Mouse (Mus musculus): ENCODE measurements around the gene Add3. TPM values are rescaled to one million over a fixed set of nuclear protein-coding genes. Genes with fewer than 3 reads are reported as not detected.

The Add3 gene
- polyA plus RNA-seq, 1 experiment from 2014 or later, result 59.2 TPM

GRCm38 (mm10) chr19:53258740-53259506, 118.7 kb downstream of the Add3 start:
- DNase-seq (ENCODE audit: low spot score) (no peak), ATAC-seq (ENCODE audit: insufficient read depth, low FRiP score, low TSS enrichment) (no peak)
- no peak overlapping the region for H3K4me2 ChIP-seq (ENCODE audit: low read depth)
- no peak overlapping the region for H3K27ac ChIP-seq (ENCODE audit: low read depth, low read length)
- no peaks in the 10 kb centered on the region for H3K27me3 ChIP-seq (ENCODE audit: control insufficient read depth, insufficient read depth, low read length)
- H3K36me3 ChIP-seq (ENCODE audit: control insufficient read depth, insufficient read depth, low read length), result no peaks in the 10 kb centered on the region
- no peak overlapping the region for H3K9ac ChIP-seq (ENCODE audit: low read length)
- no peak overlapping the region for H3K4me3 ChIP-seq (ENCODE audit: low read depth, low read length)
- no peaks in the 10 kb centered on the region for H3K4me1 ChIP-seq (ENCODE audit: control insufficient read depth, insufficient read depth, low read length)
- no peaks in the 10 kb centered on the region for H3K9me3 ChIP-seq (ENCODE audit: control insufficient read depth, low read length)
- WGBS, result 87% methylated on average over 13 of the region's 13 CpGs

GRCm38 (mm10) chr19:53259541-53259940, 119.3 kb downstream of the Add3 start:
- Histone ChIP-seq H3K36me3 (ENCODE audit: control insufficient read depth, insufficient read depth, low read length) (no peaks in the 10 kb centered on the region), H3K4me2 (ENCODE audit: low read depth) (no peak overlapping the region), H3K27ac (ENCODE audit: low read depth, low read length) (no peak overlapping the region), H3K4me3 (ENCODE audit: low read depth, low read length) (no peak overlapping the region), H3K4me1 (ENCODE audit: control insufficient read depth, insufficient read depth, low read length) (no peaks in the 10 kb centered on the region), H3K9me3 (ENCODE audit: control insufficient read depth, low read length) (no peaks in the 10 kb centered on the region), H3K27me3 (ENCODE audit: control insufficient read depth, insufficient read depth, low read length) (no peaks in the 10 kb centered on the region), H3K9ac (ENCODE audit: low read length) (no peak overlapping the region)
- DNase-seq (ENCODE audit: low spot score) (no peak), ATAC-seq (ENCODE audit: insufficient read depth, low FRiP score, low TSS enrichment) (no peak)
- 69% methylated on average over 5 of the region's 5 CpGs for WGBS

GRCm38 (mm10) chr19:53260261-53260660, 120.0 kb downstream of the Add3 start:
- no peaks in the 10 kb centered on the region for H3K27me3 ChIP-seq (ENCODE audit: control insufficient read depth, insufficient read depth, low read length)
- no peak for DNase-seq (ENCODE audit: low spot score)
- no peak overlapping the region for H3K27ac ChIP-seq (ENCODE audit: low read depth, low read length)
- no peak overlapping the region for H3K4me2 ChIP-seq (ENCODE audit: low read depth)
- no peak overlapping the region for H3K9ac ChIP-seq (ENCODE audit: low read length)
- H3K9me3 ChIP-seq (ENCODE audit: control insufficient read depth, low read length), result no peaks in the 10 kb centered on the region
- no peaks in the 10 kb centered on the region for H3K36me3 ChIP-seq (ENCODE audit: control insufficient read depth, insufficient read depth, low read length)
- H3K4me3 ChIP-seq (ENCODE audit: low read depth, low read length), result no peak overlapping the region
- ATAC-seq (ENCODE audit: insufficient read depth, low FRiP score, low TSS enrichment), result no peak
- 73% methylated on average over 10 of the region's 10 CpGs for WGBS
- H3K4me1 ChIP-seq (ENCODE audit: control insufficient read depth, insufficient read depth, low read length), result no peaks in the 10 kb centered on the region

- Histone ChIP-seq H3K27ac (ENCODE audit: low read depth, low read length) (no peak overlapping the region), H3K4me2 (ENCODE audit: low read depth) (no peak overlapping the region), H3K4me1 (ENCODE audit: control insufficient read depth, insufficient read depth, low read length) (no peaks in the 10 kb centered on the region), H3K27me3 (ENCODE audit: control insufficient read depth, insufficient read depth, low read length) (no peaks in the 10 kb centered on the region), H3K9me3 (ENCODE audit: control insufficient read depth, low read length) (no peaks in the 10 kb centered on the region), H3K9ac (ENCODE audit: low read length) (no peak overlapping the region), H3K4me3 (ENCODE audit: low read depth, low read length) (no peak overlapping the region), H3K36me3 (ENCODE audit: control insufficient read depth, insufficient read depth, low read length) (no peaks in the 10 kb centered on the region)
- no peak for ATAC-seq (ENCODE audit: insufficient read depth, low FRiP score, low TSS enrichment)
- no peak for DNase-seq (ENCODE audit: low spot score)
- 84% methylated on average over 4 of the region's 4 CpGs for WGBS
These were observed 120.6 kb downstream of the Add3 start for GRCm38 (mm10) chr19:53260828-53261227.

- H3K27ac ChIP-seq (ENCODE audit: low read depth, low read length), result no peak overlapping the region
- H3K36me3 ChIP-seq (ENCODE audit: control insufficient read depth, insufficient read depth, low read length), result no peaks in the 10 kb centered on the region
- no peak for ATAC-seq (ENCODE audit: insufficient read depth, low FRiP score, low TSS enrichment)
- H3K9me3 ChIP-seq (ENCODE audit: control insufficient read depth, low read length), result no peaks in the 10 kb centered on the region
- 90% methylated on average over 7 of the region's 7 CpGs for WGBS
- no peak overlapping the region for H3K4me3 ChIP-seq (ENCODE audit: low read depth, low read length)
- DNase-seq (ENCODE audit: low spot score), result no peak
- no peaks in the 10 kb centered on the region for H3K4me1 ChIP-seq (ENCODE audit: control insufficient read depth, insufficient read depth, low read length)
- no peak overlapping the region for H3K4me2 ChIP-seq (ENCODE audit: low read depth)
- H3K27me3 ChIP-seq (ENCODE audit: control insufficient read depth, insufficient read depth, low read length), result no peaks in the 10 kb centered on the region
- no peak overlapping the region for H3K9ac ChIP-seq (ENCODE audit: low read length)
These were observed 121.8 kb downstream of the Add3 start for GRCm38 (mm10) chr19:53262061-53262460.

GRCm38 (mm10) chr19:53263859-53264733, 123.9 kb downstream of the Add3 start:
- 34% methylated on average over 23 of the region's 23 CpGs for WGBS
- H3K4me3 ChIP-seq (ENCODE audit: low read depth, low read length), result no peak overlapping the region
- H3K4me2 ChIP-seq (ENCODE audit: low read depth), result peak overlapping the region; percentile 29; the same call in 1 of the 2 replicates
- ATAC-seq (ENCODE audit: insufficient read depth, low FRiP score, low TSS enrichment) (no peak), DNase-seq (ENCODE audit: low spot score) (peak; percentile 47)
- no peaks in the 10 kb centered on the region for H3K4me1 ChIP-seq (ENCODE audit: control insufficient read depth, insufficient read depth, low read length)
- H3K36me3 ChIP-seq (ENCODE audit: control insufficient read depth, insufficient read depth, low read length), result no peaks in the 10 kb centered on the region
- H3K9ac ChIP-seq (ENCODE audit: low read length), result peak overlapping the region; percentile 29; the same call in 1 of the 2 replicates
- H3K9me3 ChIP-seq (ENCODE audit: control insufficient read depth, low read length), result no peaks in the 10 kb centered on the region
- no peak overlapping the region for H3K27ac ChIP-seq (ENCODE audit: low read depth, low read length)
- H3K27me3 ChIP-seq (ENCODE audit: control insufficient read depth, insufficient read depth, low read length), result no peaks in the 10 kb centered on the region

GRCm38 (mm10) chr19:53264821-53265727, 124.8 kb downstream of the Add3 start:
- H3K9ac ChIP-seq (ENCODE audit: low read length), result no peak overlapping the region
- H3K4me3 ChIP-seq (ENCODE audit: low read depth, low read length), result no peak overlapping the region
- ATAC-seq (ENCODE audit: insufficient read depth, low FRiP score, low TSS enrichment) (no peak), DNase-seq (ENCODE audit: low spot score) (peak; percentile 8)
- H3K36me3 ChIP-seq (ENCODE audit: control insufficient read depth, insufficient read depth, low read length), result no peaks in the 10 kb centered on the region
- H3K4me2 ChIP-seq (ENCODE audit: low read depth), result no peak overlapping the region
- 70% methylated on average over 12 of the region's 12 CpGs for WGBS
- no peak overlapping the region for H3K27ac ChIP-seq (ENCODE audit: low read depth, low read length)
- no peaks in the 10 kb centered on the region for H3K4me1 ChIP-seq (ENCODE audit: control insufficient read depth, insufficient read depth, low read length)
- no peaks in the 10 kb centered on the region for H3K9me3 ChIP-seq (ENCODE audit: control insufficient read depth, low read length)
- no peaks in the 10 kb centered on the region for H3K27me3 ChIP-seq (ENCODE audit: control insufficient read depth, insufficient read depth, low read length)

- H3K36me3 ChIP-seq (ENCODE audit: control insufficient read depth, insufficient read depth, low read length), result no peaks in the 10 kb centered on the region
- H3K27me3 ChIP-seq (ENCODE audit: control insufficient read depth, insufficient read depth, low read length), result no peaks in the 10 kb centered on the region
- H3K4me2 ChIP-seq (ENCODE audit: low read depth), result no peak overlapping the region
- H3K9me3 ChIP-seq (ENCODE audit: control insufficient read depth, low read length), result no peaks in the 10 kb centered on the region
- H3K4me3 ChIP-seq (ENCODE audit: low read depth, low read length), result no peak overlapping the region
- H3K27ac ChIP-seq (ENCODE audit: low read depth, low read length), result no peak overlapping the region
- H3K9ac ChIP-seq (ENCODE audit: low read length), result no peak overlapping the region
- DNase-seq (ENCODE audit: low spot score), result peak; percentile 6
- no peaks in the 10 kb centered on the region for H3K4me1 ChIP-seq (ENCODE audit: control insufficient read depth, insufficient read depth, low read length)
- WGBS, result 93% methylated on average over 9 of the region's 9 CpGs
- no peak for ATAC-seq (ENCODE audit: insufficient read depth, low FRiP score, low TSS enrichment)
These were observed 127.1 kb downstream of the Add3 start for GRCm38 (mm10) chr19:53267305-53267704.
